Mouse (Mus musculus): ENCODE measurements around the gene Ly86.

DNA sequence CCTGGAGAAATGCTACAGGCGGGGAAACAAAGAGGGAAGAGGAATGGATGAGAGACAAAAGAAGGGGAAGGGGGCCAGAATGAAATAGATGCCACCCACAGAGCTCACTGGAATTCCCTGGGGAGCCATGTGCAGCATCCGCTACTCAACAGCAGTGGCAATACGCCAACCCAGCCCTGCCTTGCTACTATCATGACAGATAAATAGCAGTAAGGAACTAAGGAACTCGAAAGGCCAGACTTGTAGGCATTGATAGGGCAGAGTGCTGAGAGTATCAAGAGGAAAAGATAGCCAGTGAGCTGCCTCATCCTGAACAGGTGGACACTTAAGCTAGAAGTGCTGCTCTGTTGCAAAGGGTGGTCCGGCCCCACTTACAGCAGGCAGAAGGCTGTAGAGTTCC is 31.4 kb downstream of the Ly86 start:
- TF ChIP-seq CTCF (IDR thresholded peaks at IDR 0.05) (no peak), POLR2A (IDR thresholded peaks at IDR 0.05; ENCODE audit: insufficient read depth, low read depth, low read length) (no peak)
